Mouse (Mus musculus) common myeloid progenitor, adult 5-6 weeks (primary cell): ENCODE data around the gene Cd59a. TPM values are rescaled to one million over a fixed set of nuclear protein-coding genes. Genes with fewer than 3 reads are reported as not detected.
A peak's percentile ranks its signal among the peaks of the same experiment; 100 is the strongest.
"Not testable (repeated sequence)": the region's sequence is repeated elsewhere in the genome, so short reads cannot be mapped to it uniquely, and the experiment has no call there.

ENCODE experiments used
- ATAC-seq: replicated peaks from 2 replicates; pipeline ENCODE4 v1.8.0; 2016; ENCODE audit warnings: low read depth, mild to moderate bottlenecking, moderate TSS enrichment, inconsistent platforms; ENCODE audit not compliant: poor library complexity, severe bottlenecking
- total RNA-seq: library from RNA; stranded (forward); fragments of 200-1000, 187-1606 nt; gene quantifications from 2 replicates; pipeline ENCODE4 v1.2.3, GENCODE M21; 2017

Cd59a gene
- total RNA-seq, result 11.8 and 14.1 TPM in 2 replicates

DNA sequence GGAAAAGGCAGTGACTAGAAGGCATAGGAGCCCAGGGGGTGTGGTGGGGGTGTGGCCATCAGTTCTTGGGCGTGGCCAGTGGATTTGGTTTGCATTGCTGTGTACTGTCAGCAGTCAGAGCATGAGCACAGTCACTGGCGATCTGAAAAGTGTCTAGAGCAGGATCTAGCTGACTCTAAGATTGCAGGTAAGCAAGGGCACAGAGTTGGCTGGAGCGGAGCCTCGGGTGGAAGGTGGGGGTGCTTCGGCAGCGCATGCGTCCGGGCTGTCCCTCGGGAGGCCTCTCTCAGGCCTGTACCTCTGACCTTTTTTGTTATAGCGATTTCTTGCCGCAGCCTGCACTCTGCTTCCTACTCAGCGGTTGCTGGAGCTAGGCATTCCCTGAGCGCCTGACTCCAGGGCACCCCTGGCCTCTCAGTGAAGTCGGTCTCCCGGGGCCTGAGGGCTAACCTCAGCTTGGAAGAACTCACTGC is at the start of gene Cd59a:
TSS of gene Cd59a (plus strand) at position 61 of the 473 bp plus-strand sequence.
- peak; percentile 81 for ATAC-seq

- ATAC-seq, result no peak
These were observed 37.2 kb upstream of the Cd59a start for GRCm38 (mm10) chr2:104058381-104058780.

DNA sequence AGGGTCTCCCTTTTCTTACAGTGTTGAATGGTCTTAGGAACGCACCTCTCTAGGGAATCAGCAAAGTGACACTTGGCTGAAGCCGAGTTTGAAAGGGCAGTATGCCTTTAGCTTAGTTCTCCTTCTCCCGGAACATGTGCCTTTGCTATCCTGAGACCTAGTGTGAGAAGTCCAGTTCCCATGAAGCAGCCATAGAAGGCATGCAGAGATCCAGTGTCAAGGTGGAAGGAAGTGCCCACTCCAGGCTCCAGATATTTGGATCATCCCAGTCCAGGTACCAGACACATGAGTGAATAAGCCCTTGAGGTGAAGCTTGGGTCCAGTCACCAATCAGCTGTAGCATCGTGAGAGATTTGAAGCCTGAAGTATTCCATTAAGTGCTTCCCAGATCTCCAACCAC is 36.6 kb upstream of the Cd59a start:
- ATAC-seq, result no peak

GRCm38 (mm10) chr2:104059786-104060185 is 35.8 kb upstream of the Cd59a start:
- ATAC-seq, result no peak

GRCm38 (mm10) chr2:104060996-104061395 is 34.6 kb upstream of the Cd59a start:
- no peak for ATAC-seq

- no peak for ATAC-seq
These were observed 32.9 kb upstream of the Cd59a start for GRCm38 (mm10) chr2:104062665-104063064.

- no peak for ATAC-seq
These were observed 31.4 kb upstream of the Cd59a start for GRCm38 (mm10) chr2:104064152-104064551.

DNA sequence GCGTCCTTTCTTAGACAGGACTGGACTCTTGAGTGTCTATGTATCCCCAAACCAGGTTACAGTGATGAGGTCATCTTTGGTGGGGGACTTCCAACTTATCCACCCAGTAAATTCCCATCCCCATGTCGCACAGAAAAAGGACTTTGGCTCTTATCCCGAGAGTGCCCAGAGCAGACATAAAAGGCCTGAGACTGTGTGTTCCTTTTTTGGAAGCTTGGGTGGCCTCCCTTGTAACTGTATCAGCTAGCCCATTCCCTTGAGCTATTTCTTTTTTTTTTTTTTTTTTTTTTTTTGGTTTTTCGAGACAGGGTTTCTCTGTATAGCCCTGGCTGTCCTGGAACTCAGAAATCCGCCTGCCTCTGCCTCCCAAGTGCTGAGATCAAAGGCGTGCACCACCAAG is 30.1 kb upstream of the Cd59a start, which contains the start of gene Gm10912:
TSS of gene Gm10912 (plus strand) at position 301 of the 400 bp plus-strand sequence.
- ATAC-seq, result not testable (repeated sequence)

GRCm38 (mm10) chr2:104068450-104068849 is 27.2 kb upstream of the Cd59a start, which contains the start of gene Gm10799:
Gene Gm10799 (minus strand): TSS chr2:104068550.
- ATAC-seq, result not testable (repeated sequence)

GRCm38 (mm10) chr2:104069704-104070185 is 25.9 kb upstream of the Cd59a start, which contains the start of gene Cd59b:
Gene Cd59b (plus strand): TSS chr2:104069849.
- ATAC-seq, result peak; percentile 96

DNA sequence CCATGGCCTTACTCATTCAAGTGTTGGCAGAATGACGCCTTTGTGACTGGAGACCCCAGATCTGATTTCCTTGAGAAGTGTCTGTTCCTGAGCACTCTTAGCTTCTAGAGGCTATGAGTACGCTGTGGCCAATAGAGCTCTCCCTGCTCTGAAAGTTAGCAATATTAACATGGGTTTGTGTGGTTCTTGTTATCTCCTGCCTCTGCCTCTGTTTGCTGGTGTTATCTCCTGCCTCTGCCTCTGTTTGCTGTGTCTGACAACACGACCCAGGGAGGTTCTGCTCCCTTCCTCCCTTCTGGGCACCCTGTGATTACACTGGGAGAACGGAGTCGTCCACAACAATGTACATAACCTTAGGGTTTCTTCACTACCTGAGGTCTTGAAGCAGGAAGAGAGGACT is 17.3 kb upstream of the Cd59a start:
- ATAC-seq, result peak; percentile 98

DNA sequence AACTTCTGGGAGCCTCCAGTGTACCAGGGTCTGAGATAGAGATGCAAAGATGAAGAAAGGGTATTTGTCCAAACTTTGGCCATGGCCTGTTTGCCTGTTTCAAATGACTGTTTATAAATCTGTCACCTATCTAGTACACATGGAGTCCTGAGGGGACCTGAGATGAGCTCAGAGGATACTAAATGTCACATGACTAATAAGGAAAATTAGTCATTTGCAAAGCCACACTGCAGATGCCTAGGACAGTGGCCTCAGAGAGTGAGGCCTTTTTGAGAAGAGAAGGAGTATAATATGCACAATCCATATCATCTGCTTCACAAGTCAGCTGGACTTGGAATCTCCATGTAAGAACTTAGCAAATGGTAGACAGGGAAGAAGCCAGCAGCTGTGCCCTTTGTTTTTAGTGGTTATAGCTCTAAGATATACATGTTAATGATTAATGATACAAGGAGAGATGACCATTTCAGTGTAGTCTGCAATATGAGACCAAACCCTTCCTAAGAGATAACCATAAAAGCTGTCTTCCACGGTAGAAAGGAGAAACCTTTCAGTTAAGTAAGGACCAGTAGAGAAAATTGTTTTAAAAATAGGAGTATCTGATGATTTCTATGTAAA is 14.1 kb upstream of the Cd59a start:
- not testable (repeated sequence) for ATAC-seq

DNA sequence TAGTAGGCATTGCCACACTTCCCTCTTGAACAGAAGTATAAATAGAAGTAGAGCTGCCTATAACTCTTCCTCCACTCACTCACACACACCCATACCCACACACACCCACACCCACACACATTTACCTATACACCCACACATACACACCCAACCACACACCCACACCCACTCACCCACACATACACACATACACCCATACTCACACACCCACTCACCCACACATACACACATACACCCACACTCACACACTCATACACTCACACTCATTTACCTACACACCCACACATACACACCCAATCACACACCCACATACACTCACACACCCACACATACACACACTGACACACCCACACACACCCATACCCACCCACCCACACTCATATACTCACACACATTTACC is 13.1 kb upstream of the Cd59a start:
- no peak for ATAC-seq

DNA sequence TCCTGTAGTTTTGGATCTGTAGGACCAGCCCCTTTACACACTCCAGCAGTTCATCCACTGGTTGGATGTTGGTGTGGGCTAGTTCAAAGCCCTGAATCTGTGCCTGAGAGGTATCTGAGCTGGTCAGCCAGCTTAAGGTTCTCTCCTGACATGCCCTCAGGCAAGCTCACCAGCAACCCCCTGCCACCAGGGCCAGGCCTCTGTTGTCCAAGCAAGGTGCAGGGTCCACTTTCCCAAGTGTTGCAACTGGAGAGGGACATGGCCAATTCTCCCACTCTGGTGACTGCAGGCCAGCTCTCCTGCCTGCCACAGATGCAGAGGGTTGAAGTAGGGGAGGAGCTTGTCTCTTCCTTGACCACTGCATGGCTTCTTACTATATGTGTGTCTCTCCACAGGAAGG is 11.6 kb upstream of the Cd59a start:
- not testable (repeated sequence) for ATAC-seq

DNA sequence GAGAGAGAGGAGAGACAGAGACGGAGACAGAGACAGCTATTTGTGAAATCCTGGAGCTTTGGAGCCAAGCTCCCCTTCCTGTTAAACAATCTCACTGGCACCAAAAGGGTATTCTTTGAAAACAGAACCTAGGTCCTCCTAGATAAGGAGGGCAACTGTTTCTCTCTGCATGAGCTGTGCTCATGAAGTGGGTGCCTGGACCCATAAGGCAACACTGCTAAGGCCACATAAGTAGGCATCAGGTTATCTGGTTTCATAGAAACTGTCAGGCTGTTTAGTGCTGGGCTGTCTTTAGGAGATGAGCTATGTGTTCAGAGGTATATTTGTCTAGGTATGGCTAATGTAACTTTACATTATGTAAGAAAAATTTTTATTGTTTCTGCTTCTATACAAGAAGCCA is 8.0 kb upstream of the Cd59a start:
- peak; percentile 66 for ATAC-seq

- ATAC-seq, result no peak
These were observed 2.3 kb upstream of the Cd59a start for GRCm38 (mm10) chr2:104093305-104093704.

GRCm38 (mm10) chr2:104096256-104096655 is 655 bp downstream of the Cd59a start:
- ATAC-seq, result no peak

- not testable (repeated sequence) for ATAC-seq
These were observed 1.2 kb downstream of the Cd59a start for GRCm38 (mm10) chr2:104096796-104097195.

- not testable (repeated sequence) for ATAC-seq
These were observed 1.8 kb downstream of the Cd59a start for GRCm38 (mm10) chr2:104097396-104097795.

DNA sequence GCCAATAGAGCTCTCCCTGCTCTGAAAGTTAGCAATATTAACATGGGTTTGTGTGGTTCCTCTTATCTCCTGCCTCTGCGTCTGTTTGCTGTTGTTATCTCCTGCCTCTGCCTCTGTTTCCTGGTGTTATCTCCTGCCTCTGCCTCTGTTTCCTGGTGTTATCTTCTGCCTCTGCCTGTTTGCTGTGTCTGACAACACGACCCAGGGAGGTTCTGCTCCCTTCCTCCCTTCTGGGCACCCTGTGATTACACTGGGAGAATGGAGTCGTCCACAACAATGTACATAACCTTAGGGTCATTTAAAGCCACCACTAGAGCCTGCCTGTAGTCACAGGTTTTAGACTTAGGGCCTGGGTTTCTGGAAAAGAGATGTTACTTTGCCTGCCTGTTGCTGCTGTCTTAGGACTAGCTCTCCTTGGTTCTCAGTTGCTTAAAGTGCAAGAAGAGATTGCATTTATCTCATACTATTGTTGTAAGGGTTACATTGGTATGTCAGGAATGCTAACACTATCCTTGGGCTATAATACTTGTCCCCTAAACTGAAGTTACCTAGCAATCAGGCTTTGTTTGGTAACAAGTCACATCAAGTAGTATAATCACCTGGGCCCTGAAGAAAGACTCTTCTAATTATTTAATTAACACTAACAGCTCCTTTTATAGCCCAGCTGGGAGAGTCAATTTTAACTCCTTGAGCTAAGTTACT is 3.1 kb downstream of the Cd59a start:
- peak; percentile 82 for ATAC-seq

GRCm38 (mm10) chr2:104099231-104099585 is 3.6 kb downstream of the Cd59a start:
- ATAC-seq, result no peak
